Mouse (Mus musculus) embryo, embryonic 10 days (tissue): ENCODE data around the gene Olfr143.

ENCODE experiments used
- DNase-seq: peaks from one replicate; pipeline ENCODE4 v3.0.0-alpha.2; 2015; ENCODE audit warnings: low spot score

Gene Olfr143

DNA sequence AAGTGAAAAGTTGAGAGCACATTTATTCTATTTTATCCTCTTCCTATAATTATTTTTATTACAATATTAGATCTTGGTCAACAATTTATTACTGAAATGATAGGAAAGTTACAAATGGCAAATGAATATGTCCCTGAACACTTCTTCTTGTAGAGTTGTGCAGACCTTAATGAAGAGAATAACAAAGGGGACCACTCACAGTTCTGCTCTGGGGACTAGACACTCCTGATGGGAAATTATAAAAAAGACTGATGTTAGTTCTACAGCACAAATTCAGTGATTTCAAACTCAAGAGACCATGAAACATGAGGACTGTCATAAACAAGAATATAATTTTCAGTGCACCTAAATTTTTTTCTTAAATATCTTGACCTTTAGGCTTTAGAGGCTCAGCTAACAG is at the start of gene Olfr143:
Gene Olfr143 (plus strand): TSS at position 301 of the 400 bp plus-strand sequence.
- no peak for DNase-seq

DNA sequence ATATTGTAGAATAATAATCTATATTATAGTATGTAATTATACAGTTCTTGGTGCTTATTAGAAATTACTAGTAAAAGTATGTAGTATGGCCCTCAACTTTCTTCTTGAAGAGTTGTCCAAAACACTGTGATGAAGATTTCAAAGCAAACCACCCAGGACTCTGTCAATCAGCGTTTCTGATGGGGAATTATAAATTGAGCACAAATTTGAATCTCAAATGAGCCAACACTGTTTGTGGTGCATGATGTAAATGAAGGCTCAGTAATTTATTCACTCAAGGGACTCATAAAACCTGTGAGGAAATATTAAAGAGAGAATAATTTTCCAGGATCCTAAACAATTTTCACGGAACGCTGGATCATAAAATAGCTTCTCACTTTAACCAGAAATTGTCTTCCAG is 44.5 kb upstream of the Olfr143 start, which contains the start of gene Olfr893:
Gene Olfr893 (plus strand): TSS at position 301 of the 400 bp plus-strand sequence.
- DNase-seq = no peak

DNA sequence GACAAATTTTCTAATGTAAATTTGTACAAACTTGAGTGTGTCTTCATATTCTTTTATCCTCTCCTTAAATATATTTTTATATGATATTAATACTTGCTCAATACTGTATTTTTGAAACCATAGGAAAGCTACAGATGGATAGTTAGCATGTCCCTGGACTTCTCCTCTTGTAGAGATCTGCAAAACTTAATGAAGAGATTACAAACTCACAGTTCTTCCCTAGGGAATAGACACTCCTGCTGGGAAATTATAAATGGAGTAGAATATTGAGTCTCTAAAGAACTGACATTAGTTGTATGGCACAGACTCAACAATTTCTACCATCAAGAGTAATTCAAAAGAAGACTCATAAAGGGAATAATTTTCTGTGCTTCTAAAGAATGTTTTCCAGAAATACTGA is 34.8 kb upstream of the Olfr143 start, which contains the start of gene Olfr894:
Gene Olfr894 (plus strand): TSS at position 301 of the 400 bp plus-strand sequence.
- DNase-seq = no peak

GRCm38 (mm10) chr9:38267551-38267950 is 15.0 kb downstream of the Olfr143 start, which contains the start of gene Olfr895:
Olfr895 (plus strand) TSS chr9:38267851.
- DNase-seq = no peak

DNA sequence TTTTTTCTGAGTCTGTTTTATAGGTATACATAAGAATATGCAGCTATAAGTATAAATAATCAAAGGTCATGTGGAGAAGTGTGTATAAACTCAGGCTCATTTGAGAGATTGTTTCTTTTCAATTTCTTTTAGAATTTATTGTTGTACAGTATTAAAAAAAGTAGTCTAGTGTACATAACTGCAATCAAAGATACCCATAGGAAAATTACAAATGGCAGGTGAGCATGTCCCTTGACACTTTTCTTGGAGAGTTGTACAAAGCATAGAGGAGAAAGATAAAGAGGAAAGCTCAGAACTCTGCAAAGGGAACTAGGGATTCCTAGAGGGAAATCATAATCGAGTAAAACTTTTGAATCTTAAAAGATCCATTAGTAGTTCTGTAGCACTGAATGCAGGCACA is 38.2 kb downstream of the Olfr143 start, which contains the start of gene Olfr896-ps1:
Gene Olfr896-ps1 (plus strand): TSS at position 301 of the 400 bp plus-strand sequence.
- no peak for DNase-seq
